Mouse (Mus musculus): ENCODE measurements around the gene Ugt1a2. TPM values are rescaled to one million over a fixed set of nuclear protein-coding genes. Genes with fewer than 3 reads are reported as not detected.

The Ugt1a2 gene
- polyA plus RNA-seq, 1 experiment from 2014 or later: not detected

DNA sequence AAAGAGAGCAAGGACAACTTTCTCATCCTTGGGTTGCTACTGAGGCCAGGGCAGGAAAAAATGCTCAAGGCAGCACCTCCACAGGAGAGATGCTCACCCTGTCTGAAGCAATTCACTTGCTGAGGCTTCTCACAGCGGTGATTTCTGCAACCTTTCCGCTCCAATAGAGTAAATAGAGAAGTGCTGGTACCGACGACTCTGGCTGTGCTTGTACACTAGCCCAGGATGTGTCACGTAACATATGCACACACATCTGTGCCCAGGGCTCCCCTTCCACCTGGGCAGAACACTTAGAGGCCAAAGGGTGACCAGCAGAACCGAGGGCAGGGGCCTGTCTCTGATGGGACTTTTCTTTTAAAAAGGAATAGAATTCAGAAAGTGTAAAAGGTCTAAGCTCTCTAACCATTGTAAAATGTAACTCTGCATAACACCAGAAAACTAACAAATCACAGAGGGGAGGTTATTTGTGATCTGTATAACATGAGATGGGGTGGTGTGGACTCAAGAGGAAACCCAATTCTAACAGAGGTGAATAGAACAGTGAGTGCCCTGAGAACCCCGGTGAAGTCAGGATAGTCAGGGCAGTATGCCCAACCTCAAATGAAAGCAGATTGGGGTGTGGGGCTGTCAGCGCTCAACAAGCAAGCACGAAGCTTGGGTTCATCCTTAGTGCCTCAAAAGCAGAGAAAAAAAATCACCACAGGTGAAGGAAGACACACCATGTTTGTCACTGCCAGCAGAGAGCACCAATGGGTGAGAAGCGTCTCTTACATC, 60.4 kb downstream of the Ugt1a2 start:
- WGBS (ENCODE audit: insufficient replicate concordance): 80% methylated on average over 10 of the region's 10 CpGs
- H3K4me3 ChIP-seq (ENCODE audit: low read depth, low read length): no peak overlapping the region
- H3K9ac ChIP-seq (ENCODE audit: low read depth, low read length): no peak overlapping the region
- ATAC-seq (replicated peaks; ENCODE audit: insufficient number of reproducible peaks, low FRiP score, low TSS enrichment): no peak
- peaks cover 55% of the 10 kb centered on the region for H3K36me3 ChIP-seq (ENCODE audit: control insufficient read depth, insufficient read depth, low read length)
- no peak overlapping the region for H3K27ac ChIP-seq (ENCODE audit: low read depth, low read length)
- no peak overlapping the region for H3K4me2 ChIP-seq
- H3K27me3 ChIP-seq (ENCODE audit: control insufficient read depth, insufficient read depth, low read length): no peaks in the 10 kb centered on the region
- peaks cover 21% of the 10 kb centered on the region for H3K4me1 ChIP-seq (ENCODE audit: control insufficient read depth, insufficient read depth, low read length)
- H3K9me3 ChIP-seq (replicated peaks; ENCODE audit: control insufficient read depth, low read length): peaks cover 37% of the 10 kb centered on the region

- no peak for ATAC-seq (replicated peaks; ENCODE audit: insufficient number of reproducible peaks, low FRiP score, low TSS enrichment)
- Histone ChIP-seq H3K27ac (ENCODE audit: low read depth, low read length) (no peak overlapping the region), H3K27me3 (ENCODE audit: control insufficient read depth, insufficient read depth, low read length) (no peaks in the 10 kb centered on the region), H3K4me1 (ENCODE audit: control insufficient read depth, insufficient read depth, low read length) (peaks cover 21% of the 10 kb centered on the region), H3K4me2 (no peak overlapping the region), H3K4me3 (ENCODE audit: low read depth, low read length) (no peak overlapping the region), H3K9me3 (replicated peaks; ENCODE audit: control insufficient read depth, low read length) (peaks cover 28% of the 10 kb centered on the region), H3K9ac (ENCODE audit: low read depth, low read length) (no peak overlapping the region), H3K36me3 (ENCODE audit: control insufficient read depth, insufficient read depth, low read length) (peaks cover 64% of the 10 kb centered on the region)
- 82% methylated on average over 7 of the region's 7 CpGs for whole genome bisulfite sequencing (ENCODE audit: insufficient replicate concordance)
These were observed 61.3 kb downstream of the Ugt1a2 start for GRCm38 (mm10) chr1:88261706-88262105.

GRCm38 (mm10) chr1:88262255-88262654, 61.9 kb downstream of the Ugt1a2 start:
- Histone ChIP-seq H3K36me3 (ENCODE audit: control insufficient read depth, insufficient read depth, low read length) (peaks cover 70% of the 10 kb centered on the region), H3K4me1 (ENCODE audit: control insufficient read depth, insufficient read depth, low read length) (peaks cover 21% of the 10 kb centered on the region), H3K9me3 (replicated peaks; ENCODE audit: control insufficient read depth, low read length) (peaks cover 22% of the 10 kb centered on the region), H3K27me3 (ENCODE audit: control insufficient read depth, insufficient read depth, low read length) (no peaks in the 10 kb centered on the region), H3K27ac (ENCODE audit: low read depth, low read length) (no peak overlapping the region), H3K4me3 (ENCODE audit: low read depth, low read length) (no peak overlapping the region), H3K4me2 (no peak overlapping the region), H3K9ac (ENCODE audit: low read depth, low read length) (no peak overlapping the region)
- WGBS (ENCODE audit: insufficient replicate concordance): 85% methylated on average over 4 of the region's 4 CpGs
- ATAC-seq (replicated peaks; ENCODE audit: insufficient number of reproducible peaks, low FRiP score, low TSS enrichment): no peak; the same call in 1 of the 2 replicates

DNA sequence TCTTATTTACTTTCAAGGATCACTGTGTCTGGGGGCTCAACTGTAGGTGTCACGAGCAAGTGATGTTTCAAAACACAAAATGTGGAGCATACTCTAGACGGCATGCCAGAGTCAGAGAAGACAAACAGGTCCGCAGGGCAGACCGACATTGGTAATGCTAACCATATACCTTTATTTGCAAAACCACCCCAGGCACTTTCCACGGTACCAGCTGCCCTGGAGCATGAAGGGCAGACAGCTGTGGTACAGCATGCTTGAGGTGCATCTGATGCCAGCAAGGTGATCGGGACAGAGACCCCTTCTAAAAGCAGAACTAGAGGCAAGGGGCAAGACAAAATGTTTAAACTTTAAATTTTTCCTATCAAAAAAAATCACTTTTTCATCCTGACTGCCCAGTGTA, 62.6 kb downstream of the Ugt1a2 start:
- Histone ChIP-seq H3K27me3 (ENCODE audit: control insufficient read depth, insufficient read depth, low read length) (no peaks in the 10 kb centered on the region), H3K9me3 (replicated peaks; ENCODE audit: control insufficient read depth, low read length) (peaks cover 15% of the 10 kb centered on the region), H3K4me3 (ENCODE audit: low read depth, low read length) (no peak overlapping the region), H3K4me1 (ENCODE audit: control insufficient read depth, insufficient read depth, low read length) (peaks cover 21% of the 10 kb centered on the region), H3K36me3 (ENCODE audit: control insufficient read depth, insufficient read depth, low read length) (peaks cover 77% of the 10 kb centered on the region), H3K4me2 (no peak overlapping the region), H3K9ac (ENCODE audit: low read depth, low read length) (no peak overlapping the region), H3K27ac (ENCODE audit: low read depth, low read length) (no peak overlapping the region)
- no peak for ATAC-seq (replicated peaks; ENCODE audit: insufficient number of reproducible peaks, low FRiP score, low TSS enrichment)
- 75% methylated on average over 6 of the region's 6 CpGs for WGBS (ENCODE audit: insufficient replicate concordance)

- Histone ChIP-seq H3K4me3 (ENCODE audit: low read depth, low read length) (no peak overlapping the region), H3K9ac (ENCODE audit: low read depth, low read length) (no peak overlapping the region), H3K27ac (ENCODE audit: low read depth, low read length) (no peak overlapping the region), H3K4me1 (ENCODE audit: control insufficient read depth, insufficient read depth, low read length) (peaks cover 21% of the 10 kb centered on the region), H3K9me3 (replicated peaks; ENCODE audit: control insufficient read depth, low read length) (peaks cover 14% of the 10 kb centered on the region; the same call in 1 of the 2 replicates), H3K4me2 (no peak overlapping the region), H3K27me3 (ENCODE audit: control insufficient read depth, insufficient read depth, low read length) (no peaks in the 10 kb centered on the region), H3K36me3 (ENCODE audit: control insufficient read depth, insufficient read depth, low read length) (peaks cover 85% of the 10 kb centered on the region)
- 90% methylated on average over 5 of the region's 5 CpGs for WGBS (ENCODE audit: insufficient replicate concordance)
- ATAC-seq (replicated peaks; ENCODE audit: insufficient number of reproducible peaks, low FRiP score, low TSS enrichment): no peak
These were observed 63.4 kb downstream of the Ugt1a2 start for GRCm38 (mm10) chr1:88263778-88264177.

DNA sequence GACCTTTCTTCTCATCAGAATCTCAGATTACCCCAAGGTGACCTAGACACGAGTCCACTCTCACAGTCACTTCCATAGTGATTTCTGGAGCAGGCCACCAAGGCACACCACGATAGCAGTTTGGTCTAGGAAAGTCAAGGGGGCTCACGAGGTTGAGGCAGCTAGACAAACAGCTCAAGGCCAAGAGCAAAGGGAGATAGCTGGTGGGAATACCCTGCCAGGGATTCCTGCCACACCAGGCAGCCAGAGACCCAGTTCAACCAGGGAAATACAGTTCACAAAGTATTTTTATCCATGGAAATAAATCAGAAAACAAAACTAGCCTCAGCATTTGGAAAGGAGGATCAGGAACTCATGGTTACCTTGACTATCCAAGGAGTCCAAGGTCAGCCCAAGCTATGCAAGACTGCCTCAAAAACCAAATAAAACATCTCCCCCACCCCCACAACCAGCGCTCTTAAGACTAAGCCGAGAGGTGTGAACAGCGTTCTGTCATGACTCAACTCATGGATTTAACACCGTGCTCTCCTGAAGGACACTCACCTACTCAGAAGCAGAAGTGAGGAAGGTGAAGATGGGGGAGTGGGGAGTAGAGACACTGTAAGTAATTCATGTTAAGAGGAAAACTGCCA, 64.0 kb downstream of the Ugt1a2 start:
- WGBS (ENCODE audit: insufficient replicate concordance): 78% methylated on average over 7 of the region's 7 CpGs
- H3K9ac ChIP-seq (ENCODE audit: low read depth, low read length): no peak overlapping the region
- H3K9me3 ChIP-seq (replicated peaks; ENCODE audit: control insufficient read depth, low read length): peaks cover 14% of the 10 kb centered on the region; the same call in 1 of the 2 replicates
- no peak overlapping the region for H3K4me3 ChIP-seq (ENCODE audit: low read depth, low read length)
- H3K27me3 ChIP-seq (ENCODE audit: control insufficient read depth, insufficient read depth, low read length): no peaks in the 10 kb centered on the region
- H3K4me1 ChIP-seq (ENCODE audit: control insufficient read depth, insufficient read depth, low read length): peaks cover 18% of the 10 kb centered on the region
- H3K4me2 ChIP-seq: no peak overlapping the region
- peaks cover 90% of the 10 kb centered on the region for H3K36me3 ChIP-seq (ENCODE audit: control insufficient read depth, insufficient read depth, low read length)
- no peak for ATAC-seq (replicated peaks; ENCODE audit: insufficient number of reproducible peaks, low FRiP score, low TSS enrichment)
- H3K27ac ChIP-seq (ENCODE audit: low read depth, low read length): no peak overlapping the region

DNA sequence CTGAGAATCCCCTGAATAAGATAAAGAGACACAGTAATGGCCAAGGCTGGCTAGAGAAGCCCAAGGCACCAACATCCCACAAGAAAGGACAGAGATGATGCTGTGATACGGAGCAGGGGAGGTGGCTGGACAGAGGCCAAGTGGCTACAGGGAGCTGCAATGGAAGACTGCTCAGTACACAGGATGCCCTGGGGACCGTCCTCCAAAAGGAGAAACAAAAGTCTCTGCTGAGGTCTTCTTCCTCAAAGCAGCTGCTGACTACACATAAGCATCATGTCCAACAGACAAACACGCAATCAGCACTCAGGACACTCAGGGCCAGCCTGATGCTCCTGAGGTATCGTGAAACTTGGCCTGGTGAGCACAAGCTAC, 64.5 kb downstream of the Ugt1a2 start:
- no peak for ATAC-seq (replicated peaks; ENCODE audit: insufficient number of reproducible peaks, low FRiP score, low TSS enrichment)
- H3K27ac ChIP-seq (ENCODE audit: low read depth, low read length): no peak overlapping the region
- H3K27me3 ChIP-seq (ENCODE audit: control insufficient read depth, insufficient read depth, low read length): no peaks in the 10 kb centered on the region
- no peak overlapping the region for H3K4me2 ChIP-seq
- H3K9me3 ChIP-seq (replicated peaks; ENCODE audit: control insufficient read depth, low read length): peaks cover 14% of the 10 kb centered on the region; the same call in 1 of the 2 replicates
- H3K36me3 ChIP-seq (ENCODE audit: control insufficient read depth, insufficient read depth, low read length): peaks cover 96% of the 10 kb centered on the region
- H3K4me3 ChIP-seq (ENCODE audit: low read depth, low read length): no peak overlapping the region
- no peak overlapping the region for H3K9ac ChIP-seq (ENCODE audit: low read depth, low read length)
- WGBS (ENCODE audit: insufficient replicate concordance): 72% methylated on average over 4 of the region's 4 CpGs
- H3K4me1 ChIP-seq (ENCODE audit: control insufficient read depth, insufficient read depth, low read length): peaks cover 16% of the 10 kb centered on the region

GRCm38 (mm10) chr1:88266123-88266522, 65.7 kb downstream of the Ugt1a2 start:
- H3K36me3 ChIP-seq (ENCODE audit: control insufficient read depth, insufficient read depth, low read length): peaks cover 89% of the 10 kb centered on the region
- H3K9me3 ChIP-seq (replicated peaks; ENCODE audit: control insufficient read depth, low read length): peaks cover 10% of the 10 kb centered on the region; the same call in 1 of the 2 replicates
- no peak for ATAC-seq (replicated peaks; ENCODE audit: insufficient number of reproducible peaks, low FRiP score, low TSS enrichment)
- no peak overlapping the region for H3K4me2 ChIP-seq
- no peak overlapping the region for H3K27ac ChIP-seq (ENCODE audit: low read depth, low read length)
- 89% methylated on average over 13 of the region's 13 CpGs for WGBS (ENCODE audit: insufficient replicate concordance)
- H3K4me1 ChIP-seq (ENCODE audit: control insufficient read depth, insufficient read depth, low read length): peaks cover 16% of the 10 kb centered on the region
- no peaks in the 10 kb centered on the region for H3K27me3 ChIP-seq (ENCODE audit: control insufficient read depth, insufficient read depth, low read length)
- H3K4me3 ChIP-seq (ENCODE audit: low read depth, low read length): no peak overlapping the region
- no peak overlapping the region for H3K9ac ChIP-seq (ENCODE audit: low read depth, low read length)

All from heart, embryonic 11.5 days (tissue).